Mouse (Mus musculus) myocyte (in vitro differentiated cells): Measurements from ENCODE around the gene Cbx7. TPM values are rescaled to one million over a fixed set of nuclear protein-coding genes. Genes with fewer than 3 reads are reported as not detected.

Source experiments
- H3K27me3 ChIP-seq: one replicate; pipeline ENCODE4 v1.6.1; 2011; ENCODE audit not compliant: control insufficient read depth, insufficient read depth, insufficient read length
- H3K36me3 ChIP-seq: one replicate; pipeline ENCODE4 v1.6.1; 2011; ENCODE audit not compliant: control insufficient read depth, insufficient read depth
- H3K4me2 ChIP-seq: one replicate; pipeline ENCODE4 v1.6.1; 2011; ENCODE audit warnings: low read depth, control low read depth
- H3K4me3 ChIP-seq: one replicate; pipeline ENCODE4 v1.5.1; 2011; ENCODE audit warnings: mild to moderate bottlenecking, control low read depth, moderate library complexity
- H3K79me2 ChIP-seq: one replicate; pipeline ENCODE4 v1.6.1; 2011; ENCODE audit not compliant: control insufficient read depth, insufficient read depth
- H3ac ChIP-seq: one replicate; pipeline ENCODE4 v1.6.1; 2011; ENCODE audit not compliant: control insufficient read depth, insufficient read length
- CEBPB ChIP-seq: IDR thresholded peaks from 2 replicates; pipeline ENCODE4 v1.6.1; 2011; ENCODE audit warnings: mild to moderate bottlenecking, moderate library complexity; ENCODE audit not compliant: poor library complexity, insufficient read depth, severe bottlenecking
- E2F4 ChIP-seq: IDR thresholded peaks from one replicate; pipeline ENCODE4 v1.6.1; 2011; ENCODE audit warnings: mild to moderate bottlenecking, control low read depth, moderate library complexity; ENCODE audit not compliant: insufficient read depth
- MAX ChIP-seq: IDR thresholded peaks from one replicate; pipeline ENCODE4 v1.6.1; 2011; ENCODE audit warnings: low read depth, mild to moderate bottlenecking, control low read depth
- MYOD1 ChIP-seq, 3 experiments: IDR thresholded peaks; one replicate each; pipeline ENCODE4 v1.6.1; 2011; ENCODE audit warnings: control low read depth in 2 of 3, low read depth in 2 of 3, mild to moderate bottlenecking in 2 of 3, moderate library complexity in 1 of 3; ENCODE audit not compliant: insufficient read length in 2 of 3, control insufficient read depth in 1 of 3
- MYOG ChIP-seq, 3 experiments: IDR thresholded peaks; one replicate each; pipeline ENCODE4 v1.6.1; 2011; ENCODE audit warnings: control low read depth in 2 of 3, low read depth in 2 of 3, mild to moderate bottlenecking in 2 of 3; ENCODE audit not compliant: insufficient read length in 2 of 3, control insufficient read depth in 1 of 3, insufficient read depth in 1 of 3
- POLR2A ChIP-seq: IDR thresholded peaks from one replicate; pipeline ENCODE4 v1.6.1; 2011; ENCODE audit warnings: low read depth, mild to moderate bottlenecking, control low read depth, moderate library complexity; ENCODE audit not compliant: insufficient read length
- POLR2AphosphoS2 ChIP-seq: IDR thresholded peaks from one replicate; pipeline ENCODE4 v1.6.1; 2011; ENCODE audit warnings: low read depth, control low read depth; ENCODE audit not compliant: insufficient read length
- REST ChIP-seq: IDR thresholded peaks from one replicate; pipeline ENCODE4 v1.6.1; 2011; ENCODE audit warnings: mild to moderate bottlenecking, control low read depth, moderate library complexity; ENCODE audit not compliant: insufficient read depth, insufficient read length
- SRF ChIP-seq: IDR thresholded peaks from one replicate; pipeline ENCODE4 v1.6.1; 2011; ENCODE audit warnings: low read depth; ENCODE audit not compliant: control insufficient read depth, insufficient read length
- TCF12 ChIP-seq: IDR thresholded peaks from one replicate; pipeline ENCODE4 v1.6.1; 2011; ENCODE audit warnings: mild to moderate bottlenecking, control low read depth; ENCODE audit not compliant: poor library complexity, insufficient read depth, severe bottlenecking
- TCF3 ChIP-seq: IDR thresholded peaks from one replicate; pipeline ENCODE4 v1.6.1; 2011; ENCODE audit warnings: low read depth, control low read depth; ENCODE audit not compliant: insufficient read length
- USF1 ChIP-seq: IDR thresholded peaks from one replicate; pipeline ENCODE4 v1.6.1; 2011; ENCODE audit warnings: low read depth, mild to moderate bottlenecking, control low read depth, moderate library complexity
- polyA plus RNA-seq: library from polyadenylated mRNA; unstranded; fragments of >200 nt; fragmentation: generic; extraction: Trizol; gene quantifications from one replicate; pipeline ENCODE4 v1.2.1, GENCODE M21; 2012; ENCODE audit warnings: missing spikeins

Cbx7 gene
- polyA plus RNA-seq, 1 experiment: 4.7 TPM

- Histone ChIP-seq H3ac (peak overlapping the region; percentile 3), H3K27me3 (no peaks in the 10 kb centered on the region), H3K36me3 (no peaks in the 10 kb centered on the region), H3K4me3 (peak overlapping the region; percentile 19), H3K79me2 (no peaks in the 10 kb centered on the region), H3K4me2 (peak overlapping the region; percentile 92)
- peak; percentile 67 for TF ChIP-seq POLR2A
- TF ChIP-seq USF1: peak; percentile 89
- TF ChIP-seq MAX: no peak
- no peak for TF ChIP-seq E2F4
- TF ChIP-seq POLR2AphosphoS2: peak; percentile 73
- TF ChIP-seq SRF: no peak
- no peak for TF ChIP-seq REST
- TF ChIP-seq MYOG (IDR thresholded peaks at IDR 0.05; ENCODE audit: control insufficient read depth in 1 of 3, insufficient read depth in 1 of 3, insufficient read length in 2 of 3, low read depth in 2 of 3): no peak
Measured at GRCm38 (mm10) chr15:79927637-79928122, 43.2 kb downstream of the Cbx7 start.

GRCm38 (mm10) chr15:79926856-79927416 is 44.0 kb downstream of the Cbx7 start:
- peak overlapping the region; percentile 92 for H3K4me2 ChIP-seq
- no peaks in the 10 kb centered on the region for H3K79me2 ChIP-seq
- no peaks in the 10 kb centered on the region for H3K27me3 ChIP-seq
- TF ChIP-seq MYOD1 (IDR thresholded peaks at IDR 0.05; ENCODE audit: control insufficient read depth in 1 of 3, insufficient read length in 2 of 3, low read depth in 2 of 3) (no peak), MYOG (IDR thresholded peaks at IDR 0.05; ENCODE audit: control insufficient read depth in 1 of 3, insufficient read depth in 1 of 3, insufficient read length in 2 of 3, low read depth in 2 of 3) (no peak), CEBPB (no peak), TCF3 (no peak), SRF (no peak), E2F4 (no peak), USF1 (no peak), POLR2A (no peak), TCF12 (no peak), POLR2AphosphoS2 (no peak), MAX (no peak), REST (no peak)
- H3K4me3 ChIP-seq: peak overlapping the region; percentile 19
- peak overlapping the region; percentile 3 for H3ac ChIP-seq
- no peaks in the 10 kb centered on the region for H3K36me3 ChIP-seq

GRCm38 (mm10) chr15:79919787-79920186 is 51.1 kb downstream of the Cbx7 start:
- no peak overlapping the region for H3K4me2 ChIP-seq
- no peak overlapping the region for H3K4me3 ChIP-seq
- H3K36me3 ChIP-seq: no peaks in the 10 kb centered on the region
- H3K79me2 ChIP-seq: no peaks in the 10 kb centered on the region
- no peaks in the 10 kb centered on the region for H3K27me3 ChIP-seq
- TF ChIP-seq SRF (no peak), MYOG (IDR thresholded peaks at IDR 0.05; ENCODE audit: control insufficient read depth in 1 of 3, insufficient read depth in 1 of 3, insufficient read length in 2 of 3, low read depth in 2 of 3) (no peak), TCF3 (no peak), E2F4 (no peak), MAX (no peak), POLR2AphosphoS2 (no peak), TCF12 (no peak), CEBPB (no peak), MYOD1 (IDR thresholded peaks at IDR 0.05; ENCODE audit: control insufficient read depth in 1 of 3, insufficient read length in 2 of 3, low read depth in 2 of 3) (no peak), POLR2A (no peak), USF1 (no peak), REST (no peak)
- H3ac ChIP-seq: no peak overlapping the region

- TF ChIP-seq CEBPB (no peak), TCF12 (no peak), TCF3 (no peak), REST (no peak), E2F4 (no peak), POLR2A (no peak), POLR2AphosphoS2 (no peak), USF1 (no peak), SRF (no peak), MAX (no peak), MYOG (IDR thresholded peaks at IDR 0.05; ENCODE audit: control insufficient read depth in 1 of 3, insufficient read depth in 1 of 3, insufficient read length in 2 of 3, low read depth in 2 of 3) (no peak), MYOD1 (IDR thresholded peaks at IDR 0.05; ENCODE audit: control insufficient read depth in 1 of 3, insufficient read length in 2 of 3, low read depth in 2 of 3) (no peak)
- Histone ChIP-seq H3K79me2 (no peaks in the 10 kb centered on the region), H3ac (no peak overlapping the region), H3K36me3 (no peaks in the 10 kb centered on the region), H3K4me2 (no peak overlapping the region), H3K4me3 (no peak overlapping the region), H3K27me3 (no peaks in the 10 kb centered on the region)
Measured at GRCm38 (mm10) chr15:79918485-79918884, 52.4 kb downstream of the Cbx7 start.
